Mouse (Mus musculus) kidney, embryonic 16.5 days (tissue): ENCODE results near the gene Clstn2. TPM values are rescaled to one million over a fixed set of nuclear protein-coding genes. Genes with fewer than 3 reads are reported as not detected.

Source experiments
- ATAC-seq: fragments of 200-750 bp; cut with Nextera tagmentation; 2 replicates; pipeline ENCODE4 v1.8.0; 2017; ENCODE audit warnings: moderate TSS enrichment; ENCODE audit not compliant: low FRiP score, low TSS enrichment
- H3K27ac ChIP-seq: fragments of 300-500 bp; sonication (generic); 2 replicates; pipeline ENCODE4 v1.5.1; 2014; ENCODE audit warnings: low read length
- H3K27me3 ChIP-seq: fragments of 300-500 bp; sonication (generic); 2 replicates; pipeline ENCODE4 v1.6.1; 2014; ENCODE audit warnings: low read length, control low read depth, mixed read lengths; ENCODE audit not compliant: insufficient read depth
- H3K36me3 ChIP-seq: fragments of 300-500 bp; sonication (generic); 2 replicates; pipeline ENCODE4 v1.6.1; 2014; ENCODE audit warnings: low read length, control low read depth, mixed read lengths; ENCODE audit not compliant: insufficient read depth
- H3K4me1 ChIP-seq: fragments of 300-500 bp; sonication (generic); 2 replicates; pipeline ENCODE4 v1.6.1; 2014; ENCODE audit warnings: low read length, control low read depth, mixed read lengths; ENCODE audit not compliant: insufficient read depth
- H3K4me2 ChIP-seq: fragments of 300-500 bp; sonication (generic); replicated peaks from 2 replicates; pipeline ENCODE4 v1.6.1; 2014; ENCODE audit warnings: low read depth, low read length
- H3K4me3 ChIP-seq: fragments of 300-500 bp; sonication (generic); 2 replicates; pipeline ENCODE4 v1.5.1; 2014; ENCODE audit warnings: mild to moderate bottlenecking, low read length
- H3K9ac ChIP-seq: fragments of 300-500 bp; sonication (generic); replicated peaks from 2 replicates; pipeline ENCODE4 v1.6.1; 2014; ENCODE audit warnings: low read length
- H3K9me3 ChIP-seq: fragments of 300-500 bp; sonication (generic); 2 replicates; pipeline ENCODE4 v1.6.1; 2016; ENCODE audit warnings: low read length, control low read depth
- WGBS: fragments of 180-500 bp; shearing (Covaris S2); extraction: QIAGEN DNeasy Blood & Tissue Kit; methylation state at CpG from one replicate; pipeline ENCODE4 v1.1.7; 2014; 5-methylcytosine and 5-hydroxymethylcytosine counted together
- polyA plus RNA-seq: library from polyadenylated mRNA; unstranded; fragments of >200 nt; fragmentation: Nextera tagmentation; extraction: Ambion mirVana; gene quantifications from 2 replicates; pipeline ENCODE4 v1.2.1, GENCODE M21; 2015

Gene Clstn2
- polyA plus RNA-seq, 1 experiment from 2014 or later, result 1.5 TPM

GRCm38 (mm10) chr9:97525563-97525962 is 507.4 kb downstream of the Clstn2 start:
- H3K36me3 ChIP-seq, result no peaks in the 10 kb centered on the region
- H3K4me3 ChIP-seq, result no peak overlapping the region
- H3K9me3 ChIP-seq, result no peaks in the 10 kb centered on the region
- H3K4me2 ChIP-seq, result no peak overlapping the region
- no peak overlapping the region for H3K9ac ChIP-seq
- no peaks in the 10 kb centered on the region for H3K4me1 ChIP-seq
- no peaks in the 10 kb centered on the region for H3K27me3 ChIP-seq
- H3K27ac ChIP-seq, result no peak overlapping the region
- 77% methylated on average over 3 of the region's 3 CpGs for WGBS
- no peak for ATAC-seq

GRCm38 (mm10) chr9:97524861-97525260 is 508.1 kb downstream of the Clstn2 start:
- ATAC-seq, result no peak

DNA sequence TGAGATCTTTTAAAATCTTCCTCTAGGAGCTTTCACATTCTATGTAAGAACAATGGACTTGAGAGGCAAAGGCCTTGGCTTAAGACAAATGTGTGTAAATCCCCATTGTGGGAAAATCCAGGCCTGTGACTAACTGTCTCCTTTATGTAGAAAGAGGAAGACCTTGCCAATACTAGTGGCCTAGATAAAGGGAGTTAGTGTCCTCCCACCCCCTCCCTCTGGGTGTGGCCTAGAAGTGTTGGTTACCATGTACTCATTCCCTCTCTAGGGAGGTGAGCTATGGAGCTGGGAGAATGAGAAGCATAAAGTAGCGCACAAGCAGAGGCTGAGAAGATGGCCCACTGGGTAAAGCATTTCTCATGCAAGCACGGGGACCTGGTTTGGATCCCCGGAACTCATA is 512.2 kb downstream of the Clstn2 start:
- Histone ChIP-seq H3K4me1 (no peaks in the 10 kb centered on the region), H3K36me3 (no peaks in the 10 kb centered on the region), H3K9me3 (no peaks in the 10 kb centered on the region), H3K4me2 (no peak overlapping the region), H3K27me3 (no peaks in the 10 kb centered on the region), H3K4me3 (no peak overlapping the region), H3K9ac (no peak overlapping the region), H3K27ac (no peak overlapping the region)
- ATAC-seq, result no peak
- 94% methylated on average over 3 of the region's 3 CpGs for WGBS

More at GRCm38 (mm10) chr9:97524861-97525260, 508.1 kb downstream of the Clstn2 start:
- Histone ChIP-seq H3K27me3 (no peaks in the 10 kb centered on the region), H3K27ac (no peak overlapping the region), H3K4me1 (no peaks in the 10 kb centered on the region), H3K4me2 (no peak overlapping the region), H3K9me3 (no peaks in the 10 kb centered on the region), H3K9ac (no peak overlapping the region), H3K36me3 (no peaks in the 10 kb centered on the region), H3K4me3 (no peak overlapping the region)
- 72% methylated on average over 3 of the region's 3 CpGs for WGBS

DNA sequence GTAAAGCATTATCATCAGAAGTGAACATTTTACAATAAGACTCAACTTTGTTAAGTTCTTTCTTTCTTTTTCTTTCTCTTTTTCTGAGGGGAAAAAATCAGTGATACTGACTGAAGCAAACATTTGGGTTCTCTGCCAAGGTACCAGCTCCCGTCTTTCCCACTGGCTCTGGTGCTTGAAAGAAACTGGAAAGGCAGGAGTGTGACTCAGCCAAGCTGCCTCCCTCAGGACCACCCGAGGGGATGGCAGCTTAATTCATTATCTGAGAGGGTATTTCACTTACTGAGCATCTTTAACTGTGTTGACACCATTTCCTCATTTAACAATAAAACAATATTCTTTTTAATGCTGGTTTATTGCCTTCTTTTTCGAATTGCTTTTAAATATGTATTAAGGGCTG is 516.0 kb downstream of the Clstn2 start:
- H3K4me3 ChIP-seq, result no peak overlapping the region
- WGBS, result 65% methylated on average over 3 of the region's 3 CpGs
- H3K9ac ChIP-seq, result no peak overlapping the region
- no peaks in the 10 kb centered on the region for H3K4me1 ChIP-seq
- no peak overlapping the region for H3K27ac ChIP-seq
- no peaks in the 10 kb centered on the region for H3K36me3 ChIP-seq
- H3K27me3 ChIP-seq, result no peaks in the 10 kb centered on the region
- ATAC-seq, result no peak
- H3K4me2 ChIP-seq, result no peak overlapping the region
- no peaks in the 10 kb centered on the region for H3K9me3 ChIP-seq

GRCm38 (mm10) chr9:97514639-97515038 is 518.3 kb downstream of the Clstn2 start:
- H3K9ac ChIP-seq, result no peak overlapping the region
- no peak overlapping the region for H3K27ac ChIP-seq
- no peaks in the 10 kb centered on the region for H3K27me3 ChIP-seq
- no peak overlapping the region for H3K4me2 ChIP-seq
- WGBS, result 93% methylated on average over 2 of the region's 2 CpGs
- peaks cover 5% of the 10 kb centered on the region; the same call in 1 of the 2 replicates for H3K4me1 ChIP-seq
- H3K9me3 ChIP-seq, result no peaks in the 10 kb centered on the region
- H3K36me3 ChIP-seq, result no peaks in the 10 kb centered on the region
- H3K4me3 ChIP-seq, result no peak overlapping the region
- ATAC-seq, result no peak

DNA sequence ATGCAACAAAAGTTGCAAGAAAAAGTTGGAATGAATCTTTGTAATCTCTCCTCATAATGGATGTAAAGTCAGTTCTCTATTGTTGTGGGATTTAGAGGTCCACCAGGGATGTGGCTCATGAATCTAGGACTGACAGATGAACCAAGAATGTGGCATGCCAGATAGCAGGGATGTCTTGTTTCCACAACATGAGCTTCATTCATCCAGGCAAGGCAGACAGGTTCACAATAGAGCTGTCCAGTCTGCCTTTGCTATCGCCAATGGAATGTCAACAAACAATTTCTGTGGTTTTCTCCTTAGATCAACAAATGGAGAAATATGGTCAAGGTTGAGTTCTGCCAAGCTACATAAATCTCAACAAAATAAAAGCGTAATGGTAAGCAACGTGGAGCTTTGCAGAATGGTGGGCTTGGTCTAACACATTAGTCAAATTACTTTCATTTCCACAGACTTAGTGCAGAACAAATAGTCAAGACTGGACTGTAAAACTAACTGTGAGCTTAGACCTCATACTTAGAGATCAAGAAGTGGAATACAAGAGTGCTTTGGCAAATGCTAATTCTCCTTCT is 520.6 kb downstream of the Clstn2 start:
- H3K4me3 ChIP-seq, result no peak overlapping the region
- no peaks in the 10 kb centered on the region for H3K27me3 ChIP-seq
- H3K27ac ChIP-seq, result no peak overlapping the region
- H3K4me2 ChIP-seq, result no peak overlapping the region
- no peak overlapping the region for H3K9ac ChIP-seq
- H3K4me1 ChIP-seq, result peaks cover 6% of the 10 kb centered on the region; the same call in 1 of the 2 replicates
- 0 out of 2 replicates have a peak, but pooled peaks have one; percentile 27 for ATAC-seq
- 38% methylated on average over 3 of the region's 3 CpGs for WGBS
- no peaks in the 10 kb centered on the region for H3K36me3 ChIP-seq
- no peaks in the 10 kb centered on the region for H3K9me3 ChIP-seq

GRCm38 (mm10) chr9:97501416-97501815 is 531.6 kb downstream of the Clstn2 start:
- WGBS, result 37% methylated on average over 4 of the region's 4 CpGs
- no peak overlapping the region for H3K4me2 ChIP-seq
- no peak overlapping the region for H3K9ac ChIP-seq
- H3K36me3 ChIP-seq, result no peaks in the 10 kb centered on the region
- H3K27me3 ChIP-seq, result no peaks in the 10 kb centered on the region
- no peak overlapping the region for H3K4me3 ChIP-seq
- no peaks in the 10 kb centered on the region for H3K9me3 ChIP-seq
- no peak for ATAC-seq
- no peak overlapping the region for H3K27ac ChIP-seq
- H3K4me1 ChIP-seq, result no peaks in the 10 kb centered on the region

DNA sequence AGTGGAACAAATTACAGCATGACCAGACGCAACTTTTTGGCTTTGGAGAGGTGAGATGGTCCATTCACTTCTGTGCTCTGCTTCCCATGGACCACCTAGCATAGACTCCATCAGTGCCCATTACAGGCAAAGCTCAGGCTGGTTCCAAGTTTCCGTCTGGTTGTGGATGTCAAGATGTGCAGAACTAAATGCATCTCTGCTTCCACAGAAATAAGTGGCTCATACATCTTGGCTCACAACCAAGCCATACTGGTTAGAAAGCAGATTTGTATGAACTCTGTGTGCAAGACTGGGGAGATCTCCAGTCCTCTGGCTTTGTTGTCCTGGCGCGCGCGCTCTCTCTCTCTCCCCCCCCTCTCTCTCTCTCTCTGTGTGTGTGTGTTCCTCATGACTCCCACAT is 537.9 kb downstream of the Clstn2 start:
- Histone ChIP-seq H3K4me1 (no peaks in the 10 kb centered on the region), H3K9me3 (no peaks in the 10 kb centered on the region), H3K4me2 (no peak overlapping the region), H3K4me3 (no peak overlapping the region), H3K36me3 (no peaks in the 10 kb centered on the region), H3K27me3 (no peaks in the 10 kb centered on the region), H3K9ac (no peak overlapping the region), H3K27ac (no peak overlapping the region)
- 95% methylated on average over 6 of the region's 6 CpGs for WGBS
- no peak for ATAC-seq

GRCm38 (mm10) chr9:97491626-97492025 is 541.4 kb downstream of the Clstn2 start:
- Histone ChIP-seq H3K9me3 (no peaks in the 10 kb centered on the region), H3K36me3 (no peaks in the 10 kb centered on the region), H3K27me3 (no peaks in the 10 kb centered on the region), H3K4me2 (no peak overlapping the region), H3K4me3 (no peak overlapping the region), H3K27ac (no peak overlapping the region), H3K4me1 (no peaks in the 10 kb centered on the region), H3K9ac (no peak overlapping the region)
- WGBS, result 76% methylated on average over 2 of the region's 2 CpGs
- ATAC-seq, result no peak

DNA sequence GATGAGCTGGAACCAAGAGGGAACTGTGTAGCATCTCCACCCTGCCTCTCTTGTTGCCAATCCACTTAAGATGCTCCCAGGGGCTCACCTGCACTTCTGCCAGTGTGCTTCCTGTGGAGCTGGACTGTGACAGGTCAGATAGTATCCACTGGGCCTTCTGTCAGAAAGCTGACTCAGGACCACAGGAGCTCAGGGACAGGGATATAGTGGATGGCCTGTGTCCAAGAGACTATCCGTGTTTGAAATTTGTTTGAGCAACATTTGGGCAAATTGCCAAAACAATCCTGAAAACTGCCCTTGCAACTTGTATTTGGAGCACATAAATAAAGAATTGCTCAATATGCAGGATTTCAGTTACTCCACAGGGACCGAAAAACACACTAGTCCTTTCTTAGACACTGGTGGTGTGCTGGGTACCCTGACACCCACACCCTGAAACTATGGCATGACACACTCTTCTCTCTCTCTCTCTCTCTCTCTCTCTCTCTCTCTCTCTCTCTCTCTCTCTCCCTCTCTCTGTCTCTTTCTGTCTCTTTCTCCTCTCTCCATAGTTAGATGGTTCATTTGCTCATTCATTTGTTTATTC is 542.3 kb downstream of the Clstn2 start:
- no peak for ATAC-seq
- no peak overlapping the region for H3K27ac ChIP-seq
- no peak overlapping the region for H3K9ac ChIP-seq
- H3K9me3 ChIP-seq, result no peaks in the 10 kb centered on the region
- H3K27me3 ChIP-seq, result no peaks in the 10 kb centered on the region
- H3K4me3 ChIP-seq, result no peak overlapping the region
- 56% methylated on average over 2 of the region's 2 CpGs for WGBS
- no peak overlapping the region for H3K4me2 ChIP-seq
- H3K36me3 ChIP-seq, result no peaks in the 10 kb centered on the region
- no peaks in the 10 kb centered on the region for H3K4me1 ChIP-seq
